Mouse (Mus musculus) kidney, postnatal 25 days (tissue): ENCODE data around the gene Gm7970.
A peak's percentile ranks its signal among the peaks of the same experiment; 100 is the strongest.
"Not testable (repeated sequence)": the region's sequence is repeated elsewhere in the genome, so short reads cannot be mapped to it uniquely, and the experiment has no call there.

Source experiments
- DNase-seq, 2 experiments: peaks; one replicate each; pipeline ENCODE4 v3.0.0; 2021; ENCODE audit warnings: mixed read lengths in 2 of 2

The Gm7970 gene

GRCm38 (mm10) chr14:41555483-41555882 is at the start of gene Gm7970:
Gene Gm7970 (minus strand): TSS chr14:41555583.
- DNase-seq: not testable (repeated sequence)

- DNase-seq: peak in 1 of 2 experiments; percentile 29
Observed at GRCm38 (mm10) chr14:41600935-41601334, 45.6 kb upstream of the Gm7970 start.

- peak in 1 of 2 experiments; percentile 1 for DNase-seq
Observed at GRCm38 (mm10) chr14:41586346-41586745, 31.0 kb upstream of the Gm7970 start.

- DNase-seq: not testable (repeated sequence)
Observed at GRCm38 (mm10) chr14:41572911-41573310, 17.5 kb upstream of the Gm7970 start, which contains the start of gene 1700049E17Rik2. Gene 1700049E17Rik2 (plus strand): TSS chr14:41573211.

GRCm38 (mm10) chr14:41524695-41525094 is 30.7 kb downstream of the Gm7970 start:
- DNase-seq: not testable (repeated sequence)

GRCm38 (mm10) chr14:41520683-41521082 is 34.7 kb downstream of the Gm7970 start:
- peak in 1 of 2 experiments; percentile 1 for DNase-seq
